Mouse (Mus musculus) limb, embryonic 15.5 days (tissue): ENCODE measurements around the gene Ldlrad3. TPM values are rescaled to one million over a fixed set of nuclear protein-coding genes. Genes with fewer than 3 reads are reported as not detected.
A peak's percentile ranks its signal among the peaks of the same experiment; 100 is the strongest.

Source experiments
- ATAC-seq: fragments of 200-750 bp; cut with Nextera tagmentation; 2 replicates; pipeline ENCODE4 v1.8.0; 2017; ENCODE audit warnings: low read depth, moderate TSS enrichment; ENCODE audit not compliant: insufficient number of reproducible peaks, low FRiP score, low TSS enrichment
- H3K27ac ChIP-seq: fragments of 300-500 bp; sonication (generic); 2 replicates; pipeline ENCODE4 v1.5.1; 2015; ENCODE audit warnings: moderate library complexity, mild to moderate bottlenecking, inconsistent platforms
- H3K27me3 ChIP-seq: fragments of 300-500 bp; sonication (generic); 2 replicates; pipeline ENCODE4 v1.6.1; 2015; ENCODE audit warnings: inconsistent platforms
- H3K36me3 ChIP-seq: fragments of 300-500 bp; sonication (generic); 2 replicates; pipeline ENCODE4 v1.6.1; 2015; ENCODE audit warnings: inconsistent platforms
- H3K4me1 ChIP-seq: fragments of 300-500 bp; sonication (generic); 2 replicates; pipeline ENCODE4 v1.6.1; 2015; ENCODE audit warnings: inconsistent platforms
- H3K4me2 ChIP-seq: fragments of 300-500 bp; sonication (generic); 2 replicates; pipeline ENCODE4 v1.6.1; 2015; ENCODE audit warnings: mild to moderate bottlenecking, inconsistent platforms
- H3K4me3 ChIP-seq: fragments of 300-500 bp; sonication (generic); 2 replicates; pipeline ENCODE4 v1.5.1; 2015; ENCODE audit warnings: mild to moderate bottlenecking, inconsistent platforms
- H3K9ac ChIP-seq: fragments of 300-500 bp; sonication (generic); 2 replicates; pipeline ENCODE4 v1.6.1; 2015; ENCODE audit warnings: inconsistent platforms
- H3K9me3 ChIP-seq: fragments of 300-500 bp; sonication (generic); 2 replicates; pipeline ENCODE4 v1.6.1; 2016; ENCODE audit warnings: inconsistent platforms
- WGBS: fragments of 180-500 bp; shearing (Covaris S2); methylation state at CpG from one replicate; pipeline ENCODE4 v1.1.7; 2015; 5-methylcytosine and 5-hydroxymethylcytosine counted together
- polyA plus RNA-seq: library from polyadenylated mRNA; unstranded; fragments of >200 nt; fragmentation: Nextera tagmentation; extraction: Ambion mirVana; gene quantifications from 2 replicates; pipeline ENCODE4 v1.2.1, GENCODE M21; 2015

Ldlrad3 gene
- polyA plus RNA-seq, 1 experiment from 2014 or later = 55.1 TPM

- H3K4me2 ChIP-seq = no peak overlapping the region
- peak; percentile 46; the same call in 1 of the 2 replicates for ATAC-seq
- peaks cover 17% of the 10 kb centered on the region for H3K4me1 ChIP-seq
- no peak overlapping the region for H3K4me3 ChIP-seq
- H3K27ac ChIP-seq = peak overlapping the region; percentile 70
- 18% methylated on average over 11 of the region's 11 CpGs for WGBS
- H3K9ac ChIP-seq = no peak overlapping the region
- peaks cover 7% of the 10 kb centered on the region; the same call in 1 of the 2 replicates for H3K36me3 ChIP-seq
- no peaks in the 10 kb centered on the region for H3K27me3 ChIP-seq
- no peaks in the 10 kb centered on the region for H3K9me3 ChIP-seq
These were observed 164.7 kb downstream of the Ldlrad3 start for GRCm38 (mm10) chr2:102021371-102022084.

GRCm38 (mm10) chr2:102020546-102020945, 165.6 kb downstream of the Ldlrad3 start:
- peaks cover 17% of the 10 kb centered on the region for H3K4me1 ChIP-seq
- H3K36me3 ChIP-seq = peaks cover 4% of the 10 kb centered on the region; the same call in 1 of the 2 replicates
- H3K27ac ChIP-seq = peak overlapping the region; percentile 70; the same call in 1 of the 2 replicates
- no peak for ATAC-seq
- no peak overlapping the region for H3K4me2 ChIP-seq
- no peaks in the 10 kb centered on the region for H3K9me3 ChIP-seq
- H3K4me3 ChIP-seq = no peak overlapping the region
- WGBS = 52% methylated on average over 3 of the region's 3 CpGs
- H3K27me3 ChIP-seq = no peaks in the 10 kb centered on the region
- H3K9ac ChIP-seq = no peak overlapping the region

- Histone ChIP-seq H3K4me2 (no peak overlapping the region), H3K9me3 (no peaks in the 10 kb centered on the region), H3K27ac (no peak overlapping the region), H3K4me1 (peaks cover 9% of the 10 kb centered on the region; the same call in 1 of the 2 replicates), H3K9ac (no peak overlapping the region), H3K27me3 (no peaks in the 10 kb centered on the region), H3K4me3 (no peak overlapping the region), H3K36me3 (peaks cover 4% of the 10 kb centered on the region; the same call in 1 of the 2 replicates)
- 80% methylated on average over 6 of the region's 6 CpGs for WGBS
- no peak for ATAC-seq
These were observed 171.6 kb downstream of the Ldlrad3 start for GRCm38 (mm10) chr2:102014538-102015113.

GRCm38 (mm10) chr2:102011311-102011975, 174.7 kb downstream of the Ldlrad3 start:
- Histone ChIP-seq H3K9me3 (no peaks in the 10 kb centered on the region), H3K36me3 (no peaks in the 10 kb centered on the region), H3K4me2 (no peak overlapping the region), H3K4me1 (peaks cover 17% of the 10 kb centered on the region; the same call in 1 of the 2 replicates), H3K27ac (no peak overlapping the region), H3K27me3 (no peaks in the 10 kb centered on the region), H3K9ac (no peak overlapping the region), H3K4me3 (no peak overlapping the region)
- ATAC-seq = no peak
- WGBS = 64% methylated on average over 6 of the region's 6 CpGs

GRCm38 (mm10) chr2:102009766-102010265, 176.4 kb downstream of the Ldlrad3 start:
- H3K4me2 ChIP-seq = no peak overlapping the region
- no peak overlapping the region for H3K9ac ChIP-seq
- H3K9me3 ChIP-seq = no peaks in the 10 kb centered on the region
- ATAC-seq = no peak
- H3K36me3 ChIP-seq = no peaks in the 10 kb centered on the region
- H3K27me3 ChIP-seq = no peaks in the 10 kb centered on the region
- H3K27ac ChIP-seq = no peak overlapping the region
- WGBS = 62% methylated on average over 6 of the region's 6 CpGs
- no peak overlapping the region for H3K4me3 ChIP-seq
- peaks cover 33% of the 10 kb centered on the region for H3K4me1 ChIP-seq

- no peak for ATAC-seq
- WGBS = 41% methylated on average over 4 of the region's 4 CpGs
- Histone ChIP-seq H3K4me1 (peaks cover 46% of the 10 kb centered on the region), H3K27ac (peak overlapping the region; percentile 50), H3K36me3 (no peaks in the 10 kb centered on the region), H3K4me2 (no peak overlapping the region), H3K27me3 (no peaks in the 10 kb centered on the region), H3K9ac (no peak overlapping the region), H3K4me3 (no peak overlapping the region), H3K9me3 (no peaks in the 10 kb centered on the region)
These were observed 180.0 kb downstream of the Ldlrad3 start for GRCm38 (mm10) chr2:102006143-102006542.

- no peak overlapping the region for H3K9ac ChIP-seq
- no peak overlapping the region for H3K4me3 ChIP-seq
- H3K27me3 ChIP-seq = no peaks in the 10 kb centered on the region
- no peak overlapping the region for H3K4me2 ChIP-seq
- ATAC-seq = no peak
- WGBS = 41% methylated on average over 8 of the region's 8 CpGs
- no peaks in the 10 kb centered on the region for H3K36me3 ChIP-seq
- H3K27ac ChIP-seq = peak overlapping the region; percentile 50
- peaks cover 46% of the 10 kb centered on the region for H3K4me1 ChIP-seq
- no peaks in the 10 kb centered on the region for H3K9me3 ChIP-seq
These were observed 180.7 kb downstream of the Ldlrad3 start for GRCm38 (mm10) chr2:102005377-102006007.

- Histone ChIP-seq H3K27me3 (no peaks in the 10 kb centered on the region), H3K4me3 (no peak overlapping the region), H3K9ac (no peak overlapping the region), H3K9me3 (no peaks in the 10 kb centered on the region), H3K36me3 (no peaks in the 10 kb centered on the region), H3K4me1 (peaks cover 56% of the 10 kb centered on the region), H3K27ac (peak overlapping the region; percentile 54; the same call in 1 of the 2 replicates), H3K4me2 (no peak overlapping the region)
- no peak for ATAC-seq
- 41% methylated on average over 7 of the region's 7 CpGs for WGBS
These were observed 182.4 kb downstream of the Ldlrad3 start for GRCm38 (mm10) chr2:102003776-102004264.

- Histone ChIP-seq H3K4me1 (peaks cover 56% of the 10 kb centered on the region), H3K9ac (no peak overlapping the region), H3K4me2 (no peak overlapping the region), H3K4me3 (no peak overlapping the region), H3K36me3 (no peaks in the 10 kb centered on the region), H3K27me3 (no peaks in the 10 kb centered on the region), H3K27ac (peak overlapping the region; percentile 54), H3K9me3 (no peaks in the 10 kb centered on the region)
- 31% methylated on average over 8 of the region's 8 CpGs for WGBS
- peak; percentile 27; the same call in 1 of the 2 replicates for ATAC-seq
These were observed 183.0 kb downstream of the Ldlrad3 start for GRCm38 (mm10) chr2:102002974-102003775.

GRCm38 (mm10) chr2:102002408-102002973, 183.7 kb downstream of the Ldlrad3 start:
- ATAC-seq = no peak
- H3K4me2 ChIP-seq = no peak overlapping the region
- H3K27me3 ChIP-seq = no peaks in the 10 kb centered on the region
- 67% methylated on average over 12 of the region's 12 CpGs for WGBS
- H3K27ac ChIP-seq = peak overlapping the region; percentile 28; the same call in 1 of the 2 replicates
- peaks cover 56% of the 10 kb centered on the region for H3K4me1 ChIP-seq
- H3K9ac ChIP-seq = no peak overlapping the region
- no peaks in the 10 kb centered on the region for H3K36me3 ChIP-seq
- no peak overlapping the region for H3K4me3 ChIP-seq
- no peaks in the 10 kb centered on the region for H3K9me3 ChIP-seq
